Mouse (Mus musculus) lung, embryonic 16.5 days (tissue): Measurements from ENCODE around the gene Acsm1. TPM values are rescaled to one million over a fixed set of nuclear protein-coding genes. Genes with fewer than 3 reads are reported as not detected.

Source experiments
- ATAC-seq: fragments of 200-750 bp; cut with Nextera tagmentation; 2 replicates; pipeline ENCODE4 v1.8.0; 2017; ENCODE audit warnings: low read depth, mild to moderate bottlenecking, moderate library complexity
- H3K27ac ChIP-seq: fragments of 300-500 bp; sonication (generic); 2 replicates; pipeline ENCODE4 v1.5.1; 2014; ENCODE audit warnings: mild to moderate bottlenecking, control low read depth, low read length
- H3K27me3 ChIP-seq: fragments of 300-500 bp; sonication (generic); 2 replicates; pipeline ENCODE4 v1.6.1; 2014; ENCODE audit warnings: low read depth, low read length, mixed read lengths; ENCODE audit not compliant: control insufficient read depth, insufficient read depth
- H3K36me3 ChIP-seq: fragments of 300-500 bp; sonication (generic); 2 replicates; pipeline ENCODE4 v1.6.1; 2014; ENCODE audit warnings: low read length; ENCODE audit not compliant: control insufficient read depth, insufficient read depth
- H3K4me1 ChIP-seq: fragments of 300-500 bp; sonication (generic); replicated peaks from 2 replicates; pipeline ENCODE4 v1.6.1; 2014; ENCODE audit warnings: low read length, mixed read lengths; ENCODE audit not compliant: control insufficient read depth, insufficient read depth
- H3K4me2 ChIP-seq: fragments of 300-500 bp; sonication (generic); 2 replicates; pipeline ENCODE4 v1.6.1; 2014; ENCODE audit warnings: low read depth, low read length, control low read depth
- H3K4me3 ChIP-seq: fragments of 300-500 bp; sonication (generic); 2 replicates; pipeline ENCODE4 v1.5.1; 2014; ENCODE audit warnings: mild to moderate bottlenecking, low read length, control low read depth
- H3K9ac ChIP-seq: fragments of 300-500 bp; sonication (generic); 2 replicates; pipeline ENCODE4 v1.6.1; 2014; ENCODE audit warnings: low read length, control low read depth
- H3K9me3 ChIP-seq: fragments of 300-500 bp; sonication (generic); 2 replicates; pipeline ENCODE4 v1.6.1; 2016; ENCODE audit warnings: low read length; ENCODE audit not compliant: control insufficient read depth
- WGBS: fragments of 180-500 bp; shearing (Covaris S2); extraction: QIAGEN DNeasy Blood & Tissue Kit; methylation state at CpG from one replicate; pipeline ENCODE4 v1.1.7; 2014; 5-methylcytosine and 5-hydroxymethylcytosine counted together
- polyA plus RNA-seq: library from polyadenylated mRNA; unstranded; fragments of >200 nt; fragmentation: Nextera tagmentation; extraction: Ambion mirVana; gene quantifications from 2 replicates; pipeline ENCODE4 v1.2.1, GENCODE M21; 2015

Gene Acsm1
- polyA plus RNA-seq, 1 experiment from 2014 or later = 4.3 TPM

- Histone ChIP-seq H3K4me3 (no peak overlapping the region), H3K9ac (no peak overlapping the region), H3K27me3 (no peaks in the 10 kb centered on the region), H3K27ac (no peak overlapping the region), H3K4me1 (peaks cover 2% of the 10 kb centered on the region; the same call in 1 of the 2 replicates), H3K36me3 (no peaks in the 10 kb centered on the region), H3K9me3 (no peaks in the 10 kb centered on the region), H3K4me2 (no peak overlapping the region)
- no peak for ATAC-seq
- WGBS = 78% methylated on average over 1 of the region's 1 CpGs
Observed at GRCm38 (mm10) chr7:119601954-119602317, 4.9 kb upstream of the Acsm1 start.

- ATAC-seq = no peak
- Histone ChIP-seq H3K27ac (peak overlapping the region; percentile 65; the same call in 1 of the 2 replicates), H3K4me2 (no peak overlapping the region), H3K9ac (no peak overlapping the region), H3K36me3 (no peaks in the 10 kb centered on the region), H3K9me3 (no peaks in the 10 kb centered on the region), H3K4me3 (no peak overlapping the region), H3K27me3 (no peaks in the 10 kb centered on the region), H3K4me1 (peaks cover 8% of the 10 kb centered on the region; the same call in 1 of the 2 replicates)
- 57% methylated on average over 2 of the region's 2 CpGs for WGBS
Observed at GRCm38 (mm10) chr7:119604903-119605483, 1.8 kb upstream of the Acsm1 start.

- Histone ChIP-seq H3K36me3 (no peaks in the 10 kb centered on the region), H3K4me1 (peaks cover 8% of the 10 kb centered on the region; the same call in 1 of the 2 replicates), H3K27ac (peak overlapping the region; percentile 76), H3K4me3 (no peak overlapping the region), H3K4me2 (no peak overlapping the region), H3K9ac (no peak overlapping the region), H3K27me3 (no peaks in the 10 kb centered on the region), H3K9me3 (no peaks in the 10 kb centered on the region)
- 0 out of 2 replicates have a peak, but pooled peaks have one; percentile 20 for ATAC-seq
- 58% methylated on average over 9 of the region's 9 CpGs for WGBS
Observed at GRCm38 (mm10) chr7:119605926-119606663, 731 bp upstream of the Acsm1 start.

- Histone ChIP-seq H3K36me3 (no peaks in the 10 kb centered on the region), H3K9me3 (no peaks in the 10 kb centered on the region), H3K4me2 (no peak overlapping the region; the same call in 1 of the 2 replicates), H3K27ac (peak overlapping the region; percentile 79), H3K4me1 (peaks cover 8% of the 10 kb centered on the region; the same call in 1 of the 2 replicates), H3K27me3 (no peaks in the 10 kb centered on the region), H3K9ac (no peak overlapping the region), H3K4me3 (no peak overlapping the region)
- WGBS = 49% methylated on average over 9 of the region's 9 CpGs
- ATAC-seq = peak; percentile 86
Observed at GRCm38 (mm10) chr7:119607796-119608515, 1.1 kb downstream of the Acsm1 start.

- H3K9me3 ChIP-seq = no peaks in the 10 kb centered on the region
- no peak for ATAC-seq
- H3K4me2 ChIP-seq = no peak overlapping the region
- H3K4me1 ChIP-seq = no peaks in the 10 kb centered on the region
- no peaks in the 10 kb centered on the region for H3K27me3 ChIP-seq
- H3K27ac ChIP-seq = no peak overlapping the region
- H3K9ac ChIP-seq = no peak overlapping the region
- H3K4me3 ChIP-seq = no peak overlapping the region
- H3K36me3 ChIP-seq = no peaks in the 10 kb centered on the region
- WGBS = 31% methylated on average over 1 of the region's 1 CpGs
Observed at GRCm38 (mm10) chr7:119616531-119616930, 9.7 kb downstream of the Acsm1 start.

GRCm38 (mm10) chr7:119617593-119617992 lies 10.8 kb downstream of the Acsm1 start:
- ATAC-seq = no peak
- no peaks in the 10 kb centered on the region for H3K9me3 ChIP-seq
- H3K27me3 ChIP-seq = no peaks in the 10 kb centered on the region
- no peak overlapping the region for H3K4me2 ChIP-seq
- H3K4me3 ChIP-seq = no peak overlapping the region
- no peaks in the 10 kb centered on the region for H3K36me3 ChIP-seq
- no peaks in the 10 kb centered on the region for H3K4me1 ChIP-seq
- 78% methylated on average over 6 of the region's 6 CpGs for WGBS
- H3K9ac ChIP-seq = no peak overlapping the region
- no peak overlapping the region for H3K27ac ChIP-seq

- H3K27ac ChIP-seq = no peak overlapping the region
- H3K9me3 ChIP-seq = no peaks in the 10 kb centered on the region
- no peak overlapping the region for H3K9ac ChIP-seq
- no peak for ATAC-seq
- no peaks in the 10 kb centered on the region for H3K36me3 ChIP-seq
- no peak overlapping the region for H3K4me2 ChIP-seq
- no peaks in the 10 kb centered on the region for H3K4me1 ChIP-seq
- no peaks in the 10 kb centered on the region for H3K27me3 ChIP-seq
- WGBS = 45% methylated on average over 4 of the region's 4 CpGs
- no peak overlapping the region for H3K4me3 ChIP-seq
Observed at GRCm38 (mm10) chr7:119618209-119618935, 11.5 kb downstream of the Acsm1 start.

- H3K4me1 ChIP-seq = no peaks in the 10 kb centered on the region
- no peak for ATAC-seq
Observed at GRCm38 (mm10) chr7:119620157-119620556, 13.3 kb downstream of the Acsm1 start.

GRCm38 (mm10) chr7:119638773-119639172 lies 31.9 kb downstream of the Acsm1 start:
- H3K9me3 ChIP-seq = no peaks in the 10 kb centered on the region
- H3K4me1 ChIP-seq = no peaks in the 10 kb centered on the region
- ATAC-seq = no peak
- no peak overlapping the region for H3K27ac ChIP-seq
- no peak overlapping the region for H3K4me3 ChIP-seq
- no peaks in the 10 kb centered on the region for H3K27me3 ChIP-seq
- H3K9ac ChIP-seq = no peak overlapping the region
- H3K4me2 ChIP-seq = no peak overlapping the region
- H3K36me3 ChIP-seq = no peaks in the 10 kb centered on the region

More at GRCm38 (mm10) chr7:119620157-119620556, 13.3 kb downstream of the Acsm1 start:
- H3K9ac ChIP-seq = no peak overlapping the region
- no peaks in the 10 kb centered on the region for H3K9me3 ChIP-seq
- H3K4me3 ChIP-seq = no peak overlapping the region
- no peak overlapping the region for H3K27ac ChIP-seq
- no peak overlapping the region for H3K4me2 ChIP-seq
- no peaks in the 10 kb centered on the region for H3K27me3 ChIP-seq
- no peaks in the 10 kb centered on the region for H3K36me3 ChIP-seq
